Mouse (Mus musculus) lung, postnatal 0 days (tissue): Measurements from ENCODE around the gene Map3k10.

Source experiments
- CTCF ChIP-seq: IDR thresholded peaks from 2 replicates; pipeline ENCODE4 v1.5.1; 2016; ENCODE audit warnings: antibody characterized with exemption, mild to moderate bottlenecking
- EP300 ChIP-seq: IDR thresholded peaks from 2 replicates; pipeline ENCODE4 v1.6.1; 2016; ENCODE audit warnings: antibody characterized with exemption, mild to moderate bottlenecking, control low read depth

DNA sequence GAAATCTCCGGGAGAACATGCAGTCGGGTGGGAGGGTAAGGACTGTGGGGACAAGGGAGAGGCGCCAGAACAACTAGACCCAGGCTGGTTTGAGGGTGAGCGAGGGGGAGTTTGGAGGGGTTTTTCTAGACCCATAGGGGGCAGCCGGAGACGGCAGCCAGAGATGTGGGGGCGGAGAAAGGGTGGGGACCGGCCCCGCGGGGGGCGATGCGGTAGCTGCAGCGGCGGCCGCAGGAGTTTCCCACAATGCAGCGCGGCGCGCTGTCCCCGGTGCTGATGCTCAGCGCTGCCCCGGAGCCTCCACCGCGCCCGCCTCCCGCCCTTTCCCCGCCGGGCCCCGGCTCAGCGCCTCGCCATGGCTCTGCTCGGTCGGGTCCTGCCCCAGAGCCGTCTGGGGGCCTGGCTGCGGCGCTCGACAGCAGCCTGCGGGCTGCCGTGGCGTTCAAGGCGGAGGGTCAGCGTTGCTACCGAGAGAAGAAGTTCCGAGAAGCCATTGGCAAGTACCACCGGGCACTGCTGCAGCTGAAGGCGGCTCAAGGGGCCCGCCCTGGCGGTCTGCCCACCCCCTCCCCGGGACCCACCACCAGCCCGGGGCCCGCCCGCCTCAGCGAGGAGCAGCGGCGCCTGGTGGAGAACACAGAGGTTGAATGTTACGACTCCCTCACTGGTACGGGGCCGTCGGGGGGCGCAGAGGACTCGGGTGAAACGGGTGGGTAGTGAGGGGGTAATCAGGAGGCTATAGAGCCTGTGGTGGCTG, 20.5 kb downstream of the Map3k10 start, which contains the start of gene Ttc9b:
- TF ChIP-seq EP300 (no peak), CTCF (no peak)
